Mouse (Mus musculus) myocyte (in vitro differentiated cells): ENCODE measurements around the gene Psmc3ip.

ENCODE experiments used
- MAX ChIP-seq: IDR thresholded peaks from one replicate; pipeline ENCODE4 v1.6.1; 2011; ENCODE audit warnings: low read depth, mild to moderate bottlenecking, control low read depth
- MYOD1 ChIP-seq, 3 experiments: IDR thresholded peaks; one replicate each; pipeline ENCODE4 v1.6.1; 2011; ENCODE audit warnings: control low read depth in 2 of 3, low read depth in 2 of 3, mild to moderate bottlenecking in 2 of 3, moderate library complexity in 1 of 3; ENCODE audit not compliant: insufficient read length in 2 of 3, control insufficient read depth in 1 of 3
- POLR2A ChIP-seq: IDR thresholded peaks from one replicate; pipeline ENCODE4 v1.6.1; 2011; ENCODE audit warnings: low read depth, mild to moderate bottlenecking, control low read depth, moderate library complexity; ENCODE audit not compliant: insufficient read length
- REST ChIP-seq: IDR thresholded peaks from one replicate; pipeline ENCODE4 v1.6.1; 2011; ENCODE audit warnings: mild to moderate bottlenecking, control low read depth, moderate library complexity; ENCODE audit not compliant: insufficient read depth, insufficient read length
- SRF ChIP-seq: IDR thresholded peaks from one replicate; pipeline ENCODE4 v1.6.1; 2011; ENCODE audit warnings: low read depth; ENCODE audit not compliant: control insufficient read depth, insufficient read length
- TCF3 ChIP-seq: IDR thresholded peaks from one replicate; pipeline ENCODE4 v1.6.1; 2011; ENCODE audit warnings: low read depth, control low read depth; ENCODE audit not compliant: insufficient read length
- USF1 ChIP-seq: IDR thresholded peaks from one replicate; pipeline ENCODE4 v1.6.1; 2011; ENCODE audit warnings: low read depth, mild to moderate bottlenecking, control low read depth, moderate library complexity

DNA sequence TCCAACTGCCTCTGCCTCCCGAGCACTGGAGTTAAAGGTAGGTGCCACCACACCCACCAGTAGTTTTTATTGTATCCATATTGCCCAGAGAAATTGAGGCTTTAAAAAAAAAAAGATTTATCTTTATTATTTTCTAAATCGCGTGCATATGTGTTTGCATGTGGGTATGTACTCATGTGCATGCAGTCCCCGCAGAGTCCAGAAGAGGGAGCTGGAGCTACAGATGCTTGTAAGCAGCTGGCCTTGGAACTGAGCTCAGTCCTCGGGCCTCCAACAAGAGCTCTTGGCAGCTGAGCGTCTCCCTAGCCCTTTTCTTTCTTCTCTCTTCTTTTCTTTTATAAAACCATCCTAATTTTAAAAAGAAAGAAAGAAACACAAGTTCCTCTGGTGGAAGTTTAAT, 36.5 kb upstream of the Psmc3ip start:
- TF ChIP-seq MAX (no peak), POLR2A (no peak), USF1 (no peak), SRF (no peak), MYOD1 (IDR thresholded peaks at IDR 0.05; ENCODE audit: control insufficient read depth in 1 of 3, insufficient read length in 2 of 3, low read depth in 2 of 3) (no peak), REST (no peak), TCF3 (no peak)
